Mouse (Mus musculus) embryonic facial prominence, embryonic 11.5 days (tissue): ENCODE data around the gene Hrh1. TPM values are rescaled to one million over a fixed set of nuclear protein-coding genes. Genes with fewer than 3 reads are reported as not detected.
"Not testable (repeated sequence)": the region's sequence is repeated elsewhere in the genome, so short reads cannot be mapped to it uniquely, and the experiment has no call there.

Experiments
- ATAC-seq: fragments of 200-750 bp; cut with Nextera tagmentation; replicated peaks from 2 replicates; pipeline ENCODE4 v1.8.0; 2017; ENCODE audit warnings: low read depth; ENCODE audit not compliant: insufficient number of reproducible peaks, low FRiP score, low TSS enrichment
- DNase-seq: peaks from one replicate; pipeline ENCODE4 v3.0.0-alpha.2; 2015; ENCODE audit warnings: low spot score
- H3K27ac ChIP-seq: fragments of 300-500 bp; sonication (generic); replicated peaks from 2 replicates; pipeline ENCODE4 v1.5.1; 2014; ENCODE audit warnings: mild to moderate bottlenecking, low read depth, low read length, control low read depth
- H3K27me3 ChIP-seq: fragments of 300-500 bp; sonication (generic); 2 replicates; pipeline ENCODE4 v1.6.1; 2014; ENCODE audit warnings: mild to moderate bottlenecking, low read length, moderate library complexity, mixed read lengths; ENCODE audit not compliant: control insufficient read depth, insufficient read depth
- H3K36me3 ChIP-seq: fragments of 300-500 bp; sonication (generic); replicated peaks from 2 replicates; pipeline ENCODE4 v1.6.1; 2014; ENCODE audit warnings: low read depth, mild to moderate bottlenecking, low read length, moderate library complexity, mixed read lengths; ENCODE audit not compliant: control insufficient read depth, insufficient read depth
- H3K4me1 ChIP-seq: fragments of 300-500 bp; sonication (generic); 2 replicates; pipeline ENCODE4 v1.6.1; 2014; ENCODE audit warnings: low read length, mixed read lengths; ENCODE audit not compliant: control insufficient read depth, insufficient read depth
- H3K4me2 ChIP-seq: fragments of 300-500 bp; sonication (generic); 2 replicates; pipeline ENCODE4 v1.6.1; 2014; ENCODE audit warnings: low read depth, mild to moderate bottlenecking, control low read depth, low read length, moderate library complexity
- H3K4me3 ChIP-seq: fragments of 300-500 bp; sonication (generic); 2 replicates; pipeline ENCODE4 v1.5.1; 2014; ENCODE audit warnings: low read depth, low read length, control low read depth
- H3K9ac ChIP-seq: fragments of 300-500 bp; sonication (generic); replicated peaks from 2 replicates; pipeline ENCODE4 v1.6.1; 2014; ENCODE audit warnings: mild to moderate bottlenecking, control low read depth, low read length
- H3K9me3 ChIP-seq: fragments of 300-500 bp; sonication (generic); replicated peaks from 2 replicates; pipeline ENCODE4 v1.6.1; 2016; ENCODE audit warnings: mild to moderate bottlenecking, low read length, inconsistent platforms, mixed read lengths; ENCODE audit not compliant: control insufficient read depth
- WGBS: fragments of 180-500 bp; shearing (Covaris S2); extraction: QIAGEN DNeasy Blood & Tissue Kit; methylation state at CpG from one replicate; pipeline ENCODE4 v1.1.7; 2014; 5-methylcytosine and 5-hydroxymethylcytosine counted together
- polyA plus RNA-seq: library from polyadenylated mRNA; unstranded; fragments of >200 nt; fragmentation: Nextera tagmentation; extraction: Ambion mirVana; gene quantifications from 2 replicates; pipeline ENCODE4 v1.2.1, GENCODE M21; 2014

The Hrh1 gene
- polyA plus RNA-seq, 1 experiment from 2014 or later, result 0.20 TPM

GRCm38 (mm10) chr6:114462747-114463146, 65.0 kb downstream of the Hrh1 start:
- Histone ChIP-seq H3K27me3 (no peaks in the 10 kb centered on the region), H3K9me3 (no peaks in the 10 kb centered on the region), H3K27ac (no peak overlapping the region), H3K4me2 (no peak overlapping the region), H3K4me3 (no peak overlapping the region), H3K9ac (no peak overlapping the region), H3K4me1 (no peaks in the 10 kb centered on the region; the same call in 1 of the 2 replicates), H3K36me3 (no peaks in the 10 kb centered on the region)
- 25% methylated on average over 4 of the region's 4 CpGs for WGBS
- DNase-seq, result peak; percentile 52
- ATAC-seq, result no peak

- H3K4me3 ChIP-seq, result no peak overlapping the region
- H3K4me1 ChIP-seq, result no peaks in the 10 kb centered on the region
- no peak overlapping the region for H3K9ac ChIP-seq
- no peaks in the 10 kb centered on the region for H3K36me3 ChIP-seq
- H3K4me2 ChIP-seq, result no peak overlapping the region
- no peak for DNase-seq
- no peak overlapping the region for H3K27ac ChIP-seq
- 64% methylated on average over 5 of the region's 5 CpGs for WGBS
- H3K27me3 ChIP-seq, result no peaks in the 10 kb centered on the region
- H3K9me3 ChIP-seq, result no peaks in the 10 kb centered on the region
- no peak for ATAC-seq
These were observed 75.8 kb downstream of the Hrh1 start for GRCm38 (mm10) chr6:114473541-114473940.

GRCm38 (mm10) chr6:114474059-114474458, 76.3 kb downstream of the Hrh1 start:
- H3K27ac ChIP-seq, result no peak overlapping the region
- H3K4me3 ChIP-seq, result no peak overlapping the region
- no peaks in the 10 kb centered on the region for H3K4me1 ChIP-seq
- no peaks in the 10 kb centered on the region for H3K27me3 ChIP-seq
- H3K4me2 ChIP-seq, result no peak overlapping the region
- 83% methylated on average over 3 of the region's 3 CpGs for WGBS
- no peak for DNase-seq
- no peaks in the 10 kb centered on the region for H3K9me3 ChIP-seq
- no peak overlapping the region for H3K9ac ChIP-seq
- ATAC-seq, result no peak
- H3K36me3 ChIP-seq, result no peaks in the 10 kb centered on the region

GRCm38 (mm10) chr6:114474911-114475310, 77.2 kb downstream of the Hrh1 start:
- Histone ChIP-seq H3K4me3 (no peak overlapping the region), H3K27ac (no peak overlapping the region), H3K9me3 (no peaks in the 10 kb centered on the region), H3K4me2 (no peak overlapping the region), H3K9ac (no peak overlapping the region), H3K27me3 (no peaks in the 10 kb centered on the region), H3K36me3 (no peaks in the 10 kb centered on the region), H3K4me1 (no peaks in the 10 kb centered on the region)
- DNase-seq (no peak), ATAC-seq (no peak)
- WGBS, result 85% methylated on average over 4 of the region's 4 CpGs

- Histone ChIP-seq H3K27me3 (no peaks in the 10 kb centered on the region), H3K36me3 (no peaks in the 10 kb centered on the region), H3K27ac (no peak overlapping the region), H3K9me3 (no peaks in the 10 kb centered on the region), H3K9ac (no peak overlapping the region), H3K4me3 (no peak overlapping the region), H3K4me1 (no peaks in the 10 kb centered on the region), H3K4me2 (no peak overlapping the region)
- WGBS, result 26% methylated on average over 4 of the region's 4 CpGs
- ATAC-seq (no peak), DNase-seq (no peak)
These were observed 81.0 kb downstream of the Hrh1 start for GRCm38 (mm10) chr6:114478771-114479170.

GRCm38 (mm10) chr6:114479644-114480410, 82.1 kb downstream of the Hrh1 start:
- no peak overlapping the region for H3K9ac ChIP-seq
- no peak overlapping the region for H3K4me3 ChIP-seq
- no peak for DNase-seq
- no peaks in the 10 kb centered on the region for H3K36me3 ChIP-seq
- ATAC-seq, result 0 out of 2 replicates have a peak, but pooled peaks have one; percentile 48
- WGBS, result 92% methylated on average over 16 of the region's 16 CpGs
- H3K4me1 ChIP-seq, result no peaks in the 10 kb centered on the region
- H3K9me3 ChIP-seq, result no peaks in the 10 kb centered on the region
- H3K27me3 ChIP-seq, result no peaks in the 10 kb centered on the region
- no peak overlapping the region for H3K4me2 ChIP-seq
- no peak overlapping the region for H3K27ac ChIP-seq

GRCm38 (mm10) chr6:114489371-114489770, 91.6 kb downstream of the Hrh1 start:
- Histone ChIP-seq H3K9ac (no peak overlapping the region), H3K27ac (no peak overlapping the region), H3K4me3 (no peak overlapping the region), H3K4me1 (no peaks in the 10 kb centered on the region), H3K27me3 (no peaks in the 10 kb centered on the region), H3K36me3 (no peaks in the 10 kb centered on the region), H3K9me3 (no peaks in the 10 kb centered on the region), H3K4me2 (no peak overlapping the region)
- no peak for DNase-seq
- ATAC-seq, result no peak
- 76% methylated on average over 3 of the region's 3 CpGs for WGBS

GRCm38 (mm10) chr6:114492588-114492987, 94.9 kb downstream of the Hrh1 start:
- H3K9me3 ChIP-seq, H3K36me3 ChIP-seq, H3K4me2 ChIP-seq, H3K4me3 ChIP-seq, ATAC-seq, H3K27me3 ChIP-seq, H3K4me1 ChIP-seq, H3K9ac ChIP-seq, H3K27ac ChIP-seq: not testable (repeated sequence)
- peak; percentile 16 for DNase-seq
- 55% methylated on average over 10 of the region's 10 CpGs for WGBS
